Mouse (Mus musculus) adrenal gland, adult 2 months (tissue): ENCODE results near the gene Ints7. TPM values are rescaled to one million over a fixed set of nuclear protein-coding genes. Genes with fewer than 3 reads are reported as not detected.
A peak's percentile ranks its signal among the peaks of the same experiment; 100 is the strongest.

Experiments used
- DNase-seq: peaks from one replicate; pipeline ENCODE4 v3.0.0; 2021
- polyA plus RNA-seq: library from polyadenylated mRNA; depleted of rRNA; stranded (reverse); fragments of >200 nt; gene quantifications from 2 replicates; pipeline ENCODE4 v1.2.3, GENCODE M21; 2012
- total RNA-seq, 2 experiments: library from RNA; stranded (reverse); gene quantifications; 2 replicates each; pipeline ENCODE4 v1.2.3; 2021

Gene Ints7
- total and polyA plus RNA-seq, 3 experiments = 19.6 to 26.2 (median 23.2) TPM

GRCm38 (mm10) chr1:191584483-191584882 lies 9.0 kb downstream of the Ints7 start:
- no peak for DNase-seq

- no peak for DNase-seq
Observed at GRCm38 (mm10) chr1:191585704-191586103, 10.3 kb downstream of the Ints7 start.

GRCm38 (mm10) chr1:191587062-191587461 lies 11.6 kb downstream of the Ints7 start:
- DNase-seq = no peak

- DNase-seq = no peak
Observed at GRCm38 (mm10) chr1:191588749-191589148, 13.3 kb downstream of the Ints7 start.

- DNase-seq = no peak
Observed at GRCm38 (mm10) chr1:191592016-191592720, 16.7 kb downstream of the Ints7 start.

GRCm38 (mm10) chr1:191596076-191596475 lies 20.6 kb downstream of the Ints7 start:
- no peak for DNase-seq

- no peak for DNase-seq
Observed at GRCm38 (mm10) chr1:191599210-191599609, 23.8 kb downstream of the Ints7 start.

- DNase-seq = no peak
Observed at GRCm38 (mm10) chr1:191604690-191605089, 29.3 kb downstream of the Ints7 start.

GRCm38 (mm10) chr1:191609051-191609450 lies 33.6 kb downstream of the Ints7 start:
- no peak for DNase-seq

- no peak for DNase-seq
Observed at GRCm38 (mm10) chr1:191609578-191609977, 34.1 kb downstream of the Ints7 start.

GRCm38 (mm10) chr1:191610357-191610756 lies 34.9 kb downstream of the Ints7 start:
- no peak for DNase-seq

- no peak for DNase-seq
Observed at GRCm38 (mm10) chr1:191611686-191612085, 36.2 kb downstream of the Ints7 start.

GRCm38 (mm10) chr1:191612877-191613276 lies 37.4 kb downstream of the Ints7 start:
- no peak for DNase-seq

- DNase-seq = no peak
Observed at GRCm38 (mm10) chr1:191616245-191616644, 40.8 kb downstream of the Ints7 start.

- no peak for DNase-seq
Observed at GRCm38 (mm10) chr1:191617589-191617988, 42.2 kb downstream of the Ints7 start.

- no peak for DNase-seq
Observed at GRCm38 (mm10) chr1:191618067-191618766, 42.8 kb downstream of the Ints7 start.

GRCm38 (mm10) chr1:191621096-191621495 lies 45.7 kb downstream of the Ints7 start:
- DNase-seq = peak; percentile 65

GRCm38 (mm10) chr1:191622801-191623200 lies 47.4 kb downstream of the Ints7 start:
- DNase-seq = peak; percentile 38

- no peak for DNase-seq
Observed at GRCm38 (mm10) chr1:191624492-191624891, 49.1 kb downstream of the Ints7 start.

- no peak for DNase-seq
Observed at GRCm38 (mm10) chr1:191625026-191625425, 49.6 kb downstream of the Ints7 start.

GRCm38 (mm10) chr1:191625620-191626019 lies 50.2 kb downstream of the Ints7 start:
- no peak for DNase-seq

GRCm38 (mm10) chr1:191628457-191629169 lies 53.2 kb downstream of the Ints7 start:
- DNase-seq = peak; percentile 83

GRCm38 (mm10) chr1:191629170-191629636 lies 53.8 kb downstream of the Ints7 start:
- DNase-seq = no peak
